Mouse (Mus musculus) hindbrain, embryonic 11.5 days (tissue): Measurements from ENCODE around the gene Pafah1b1. TPM values are rescaled to one million over a fixed set of nuclear protein-coding genes. Genes with fewer than 3 reads are reported as not detected.

Source experiments
- ATAC-seq: fragments of 200-750 bp; cut with Nextera tagmentation; 2 replicates; pipeline ENCODE4 v1.8.0; 2017; ENCODE audit warnings: mild to moderate bottlenecking, moderate TSS enrichment, moderate library complexity; ENCODE audit not compliant: low FRiP score
- DNase-seq: peaks from one replicate; pipeline ENCODE4 v3.0.0-alpha.2; 2015; ENCODE audit warnings: low spot score
- H3K27ac ChIP-seq: fragments of 300-500 bp; sonication (generic); 2 replicates; pipeline ENCODE4 v1.5.1; 2014; ENCODE audit warnings: mild to moderate bottlenecking, low read depth, low read length
- H3K27me3 ChIP-seq: fragments of 300-500 bp; sonication (generic); 2 replicates; pipeline ENCODE4 v1.6.1; 2014; ENCODE audit warnings: mild to moderate bottlenecking, low read length, moderate library complexity, mixed read lengths; ENCODE audit not compliant: control insufficient read depth, insufficient read depth
- H3K36me3 ChIP-seq: fragments of 300-500 bp; sonication (generic); 2 replicates; pipeline ENCODE4 v1.6.1; 2014; ENCODE audit warnings: mild to moderate bottlenecking, low read length, moderate library complexity, mixed read lengths; ENCODE audit not compliant: control insufficient read depth, insufficient read depth
- H3K4me1 ChIP-seq: fragments of 300-500 bp; sonication (generic); replicated peaks from 2 replicates; pipeline ENCODE4 v1.6.1; 2014; ENCODE audit warnings: low read length, mixed read lengths; ENCODE audit not compliant: control insufficient read depth, insufficient read depth
- H3K4me2 ChIP-seq: fragments of 300-500 bp; sonication (generic); replicated peaks from 2 replicates; pipeline ENCODE4 v1.6.1; 2014; ENCODE audit warnings: mild to moderate bottlenecking, low read depth, low read length
- H3K4me3 ChIP-seq: fragments of 300-500 bp; sonication (generic); 2 replicates; pipeline ENCODE4 v1.5.1; 2014; ENCODE audit warnings: low read depth, low read length
- H3K9ac ChIP-seq: fragments of 300-500 bp; sonication (generic); 2 replicates; pipeline ENCODE4 v1.6.1; 2014; ENCODE audit warnings: low read depth, low read length
- H3K9me3 ChIP-seq: fragments of 300-500 bp; sonication (generic); 2 replicates; pipeline ENCODE4 v1.6.1; 2016; ENCODE audit warnings: low read length; ENCODE audit not compliant: control insufficient read depth
- whole genome bisulfite sequencing: fragments of 180-500 bp; shearing (Covaris S2); extraction: QIAGEN DNeasy Blood & Tissue Kit; methylation state at CpG from one replicate; pipeline ENCODE4 v1.1.7; 2014; 5-methylcytosine and 5-hydroxymethylcytosine counted together
- polyA plus RNA-seq: library from polyadenylated mRNA; unstranded; fragments of >200 nt; fragmentation: Nextera tagmentation; extraction: Ambion mirVana; gene quantifications from 2 replicates; pipeline ENCODE4 v1.2.1, GENCODE M21; 2014

Pafah1b1 gene
- polyA plus RNA-seq, 1 experiment from 2014 or later: 118 TPM

DNA sequence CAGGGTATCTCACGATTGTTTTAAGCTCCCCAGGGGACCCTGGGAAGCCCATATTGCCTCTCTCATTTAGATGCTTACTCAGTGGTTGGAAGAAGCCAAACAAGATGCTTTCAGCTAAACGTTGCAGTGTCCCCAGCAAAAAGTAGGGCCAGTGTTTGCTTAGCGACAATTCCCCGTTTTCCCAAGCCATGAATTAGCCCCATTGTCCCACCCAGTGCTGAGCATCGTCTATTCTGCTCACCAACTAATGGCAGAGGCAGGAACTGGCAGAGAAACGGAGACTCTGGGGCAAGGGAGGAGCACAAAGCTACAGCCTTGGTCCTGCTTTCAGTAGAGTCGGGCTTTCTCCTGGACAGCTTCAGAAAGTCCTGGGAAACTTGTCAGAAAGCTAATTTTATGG is 10.4 kb upstream of the Pafah1b1 start:
- H3K9ac ChIP-seq: no peak overlapping the region
- ATAC-seq: no peak
- H3K27ac ChIP-seq: no peak overlapping the region
- no peaks in the 10 kb centered on the region for H3K4me1 ChIP-seq
- no peaks in the 10 kb centered on the region for H3K36me3 ChIP-seq
- H3K4me2 ChIP-seq: no peak overlapping the region
- 17% methylated on average over 7 of the region's 7 CpGs for WGBS
- no peaks in the 10 kb centered on the region for H3K27me3 ChIP-seq
- DNase-seq: no peak
- H3K9me3 ChIP-seq: no peaks in the 10 kb centered on the region
- no peak overlapping the region for H3K4me3 ChIP-seq

DNA sequence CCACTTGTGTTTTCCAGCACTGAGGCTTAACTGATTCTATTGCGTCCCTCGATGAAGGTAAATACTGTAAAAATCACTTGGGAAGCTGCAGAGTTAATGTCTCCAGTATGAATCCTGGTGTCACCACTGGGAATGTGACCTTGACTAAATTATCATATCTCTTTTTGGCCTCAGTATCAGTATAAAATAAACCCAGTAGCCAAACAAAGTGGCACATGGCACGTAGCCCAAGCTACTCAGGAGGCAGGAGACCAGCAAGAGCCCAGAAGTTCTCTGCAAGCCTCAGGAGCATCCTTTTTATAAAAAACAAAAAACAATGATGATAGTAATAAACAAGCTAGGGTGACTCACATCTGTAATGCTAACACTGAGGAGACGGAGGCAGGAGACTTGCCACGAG is 711 bp upstream of the Pafah1b1 start:
- no peak overlapping the region; the same call in 1 of the 2 replicates for H3K9ac ChIP-seq
- no peak overlapping the region for H3K4me3 ChIP-seq

DNA sequence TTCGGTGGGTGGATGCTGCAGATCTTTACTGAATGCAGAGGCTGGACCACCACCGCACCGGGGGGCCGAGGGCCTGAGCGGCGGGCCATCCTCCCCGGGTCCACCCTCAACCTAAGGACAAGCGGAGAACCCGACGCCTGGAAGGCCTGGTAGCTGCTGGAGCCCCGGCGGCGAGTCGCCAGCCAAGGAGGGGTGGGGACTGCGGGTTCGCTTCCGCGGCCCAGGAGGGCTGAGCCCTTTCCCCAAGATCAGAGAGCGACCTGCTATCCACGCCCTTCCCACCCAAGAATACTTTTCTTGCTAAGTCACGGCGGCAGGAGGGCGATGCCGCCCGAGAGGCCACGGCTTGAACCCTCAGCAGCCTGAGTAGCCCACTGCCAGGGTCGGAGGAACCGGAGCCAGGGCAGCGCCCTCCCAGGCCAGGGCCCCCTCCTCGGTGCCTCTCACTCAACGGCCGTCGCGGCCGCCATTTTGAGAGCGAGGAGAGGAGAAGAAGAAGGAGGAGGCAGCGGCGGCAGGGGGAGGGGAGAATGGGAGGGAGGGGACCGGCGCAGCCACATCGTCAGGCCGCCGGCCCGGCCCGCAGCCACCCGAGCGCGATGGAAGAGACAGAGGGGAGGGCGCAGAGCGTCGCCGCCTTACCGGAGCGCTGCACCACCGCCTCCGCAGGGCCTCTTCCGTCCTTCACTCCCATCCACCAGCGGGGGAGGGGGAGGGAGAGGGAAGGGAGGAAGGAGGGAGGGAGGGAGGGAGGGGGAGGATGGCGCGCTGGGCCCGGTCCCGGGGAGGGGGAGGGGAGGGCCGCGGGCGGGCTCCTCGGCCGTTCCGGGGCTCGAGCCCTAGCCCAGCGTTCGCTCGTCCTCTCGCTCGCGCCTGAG is 874 bp downstream of the Pafah1b1 start:
- no peaks in the 10 kb centered on the region for H3K36me3 ChIP-seq
- peak overlapping the region; percentile 98 for H3K9ac ChIP-seq
- peak overlapping the region; percentile 60 for H3K4me2 ChIP-seq
- H3K4me3 ChIP-seq: peak overlapping the region; percentile 90
- H3K4me1 ChIP-seq: no peaks in the 10 kb centered on the region
- ATAC-seq (peak; percentile 83), DNase-seq (peak; percentile 91)
- peak overlapping the region; percentile 99 for H3K27ac ChIP-seq
- no peaks in the 10 kb centered on the region for H3K27me3 ChIP-seq
- no peaks in the 10 kb centered on the region for H3K9me3 ChIP-seq
- WGBS: under 1% methylated on average over 59 of the region's 75 CpGs

More for the DNA sequence above, 711 bp upstream of the Pafah1b1 start:
- DNase-seq (no peak), ATAC-seq (no peak)
- Histone ChIP-seq H3K27me3 (no peaks in the 10 kb centered on the region), H3K9me3 (no peaks in the 10 kb centered on the region), H3K4me1 (no peaks in the 10 kb centered on the region), H3K27ac (no peak overlapping the region), H3K4me2 (no peak overlapping the region), H3K36me3 (no peaks in the 10 kb centered on the region)
- WGBS: 79% methylated on average over 5 of the region's 5 CpGs

DNA sequence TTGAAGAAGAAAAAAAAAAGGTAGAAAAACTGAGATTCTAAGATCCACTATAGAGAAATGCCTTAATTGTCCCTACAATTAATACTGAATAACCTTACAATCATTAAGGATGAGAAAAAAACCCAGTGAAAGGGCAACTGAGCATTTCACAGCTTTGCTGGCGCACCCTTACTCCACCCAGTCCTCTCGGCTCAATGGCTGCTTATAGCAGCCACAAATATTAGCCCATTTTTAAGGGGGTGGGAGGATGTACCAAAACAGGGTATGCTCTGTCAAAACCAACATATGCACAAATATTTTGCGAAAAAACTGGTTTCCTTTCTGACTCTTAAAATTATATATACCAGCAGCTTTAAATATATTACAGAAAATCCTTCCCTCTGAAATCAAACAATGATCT is 2.5 kb downstream of the Pafah1b1 start:
- H3K27me3 ChIP-seq: no peaks in the 10 kb centered on the region
- peak overlapping the region; percentile 44 for H3K4me2 ChIP-seq
- H3K4me3 ChIP-seq: peak overlapping the region; percentile 31
- H3K27ac ChIP-seq: no peak overlapping the region
- no peak for ATAC-seq
- no peaks in the 10 kb centered on the region for H3K9me3 ChIP-seq
- H3K36me3 ChIP-seq: no peaks in the 10 kb centered on the region
- DNase-seq: no peak
- peak overlapping the region; percentile 44; the same call in 1 of the 2 replicates for H3K9ac ChIP-seq
- H3K4me1 ChIP-seq: no peaks in the 10 kb centered on the region
- WGBS: 62% methylated on average over 3 of the region's 3 CpGs

DNA sequence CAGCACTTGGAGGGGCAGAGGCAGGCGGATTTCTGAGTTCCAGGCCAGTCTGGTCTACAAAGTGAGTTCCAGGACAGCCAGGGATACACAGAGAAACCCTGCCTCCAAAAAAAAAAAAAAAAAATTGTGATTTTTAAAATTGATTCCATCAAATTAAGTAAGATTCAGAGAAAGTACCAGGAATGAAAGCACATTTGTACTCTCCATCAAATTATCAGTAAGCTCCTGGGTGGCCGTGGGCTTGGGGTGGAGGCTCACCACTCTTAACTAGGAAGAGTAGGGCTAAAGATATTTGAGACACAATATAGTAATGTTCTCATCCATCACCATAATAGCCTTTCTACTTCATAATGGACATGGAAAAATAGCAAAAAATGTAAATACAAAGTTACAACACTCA is 3.3 kb downstream of the Pafah1b1 start:
- H3K4me3 ChIP-seq: no peak overlapping the region
- no peak overlapping the region for H3K4me2 ChIP-seq
- no peaks in the 10 kb centered on the region for H3K36me3 ChIP-seq
- WGBS: 83% methylated on average over 2 of the region's 2 CpGs
- no peaks in the 10 kb centered on the region for H3K4me1 ChIP-seq
- no peaks in the 10 kb centered on the region for H3K9me3 ChIP-seq
- H3K27me3 ChIP-seq: no peaks in the 10 kb centered on the region
- H3K9ac ChIP-seq: no peak overlapping the region
- ATAC-seq (no peak), DNase-seq (no peak)
- no peak overlapping the region for H3K27ac ChIP-seq

DNA sequence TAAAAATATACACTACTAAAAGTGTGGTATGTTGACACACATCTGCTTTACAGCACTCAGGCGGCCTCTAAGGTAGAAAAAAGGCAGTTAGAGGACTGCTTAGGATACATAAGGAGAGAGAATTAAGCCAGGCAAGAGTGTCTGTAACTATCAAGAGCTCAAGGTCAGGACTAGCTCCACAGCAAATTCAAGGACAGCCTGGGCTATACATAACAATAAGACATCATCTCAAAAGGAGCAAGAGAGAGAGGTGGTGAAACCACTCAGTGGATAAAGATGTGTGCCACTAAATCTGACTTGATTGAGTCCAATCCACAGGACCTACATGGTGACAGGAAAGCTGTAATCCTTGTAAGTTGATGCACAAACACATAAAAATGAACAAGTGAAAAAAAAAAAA is 3.8 kb downstream of the Pafah1b1 start:
- H3K4me2 ChIP-seq: no peak overlapping the region
- H3K36me3 ChIP-seq: no peaks in the 10 kb centered on the region
- no peak overlapping the region for H3K27ac ChIP-seq
- no peak overlapping the region for H3K9ac ChIP-seq
- 85% methylated on average over 1 of the region's 1 CpGs for WGBS
- no peaks in the 10 kb centered on the region for H3K9me3 ChIP-seq
- no peaks in the 10 kb centered on the region for H3K4me1 ChIP-seq
- no peak for ATAC-seq
- no peak for DNase-seq
- no peaks in the 10 kb centered on the region for H3K27me3 ChIP-seq
- no peak overlapping the region for H3K4me3 ChIP-seq

DNA sequence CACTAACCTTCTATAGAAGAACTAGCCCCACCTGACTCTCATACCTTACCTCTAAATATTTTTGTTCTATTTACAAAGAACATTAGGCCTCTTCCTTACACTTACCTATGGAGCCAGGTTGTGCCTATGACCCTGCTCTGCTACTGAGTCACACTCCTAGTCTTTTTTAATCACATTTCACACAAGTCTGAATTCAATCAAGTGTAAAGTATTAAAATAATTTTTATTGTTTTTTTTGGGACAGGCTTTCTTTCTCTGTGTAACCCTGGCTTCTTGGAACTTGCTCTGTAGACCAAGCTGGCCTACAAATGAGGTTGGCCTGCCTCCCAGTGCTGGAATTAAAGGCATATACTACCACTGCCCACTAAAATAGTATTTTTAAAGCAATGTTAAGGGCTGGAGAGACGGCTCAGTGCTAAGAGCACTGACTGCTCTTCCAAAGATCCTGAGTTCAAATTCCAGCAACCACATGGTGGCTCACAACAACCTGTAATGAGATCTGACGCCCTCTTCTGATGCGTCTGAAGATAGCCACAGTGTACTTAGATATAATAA is 8.4 kb downstream of the Pafah1b1 start:
- Histone ChIP-seq H3K4me1 (no peaks in the 10 kb centered on the region), H3K9me3 (no peaks in the 10 kb centered on the region), H3K27ac (no peak overlapping the region), H3K36me3 (no peaks in the 10 kb centered on the region), H3K27me3 (no peaks in the 10 kb centered on the region), H3K4me2 (no peak overlapping the region), H3K9ac (no peak overlapping the region), H3K4me3 (no peak overlapping the region)
- 93% methylated on average over 3 of the region's 3 CpGs for WGBS
- ATAC-seq: no peak
- DNase-seq: no peak

DNA sequence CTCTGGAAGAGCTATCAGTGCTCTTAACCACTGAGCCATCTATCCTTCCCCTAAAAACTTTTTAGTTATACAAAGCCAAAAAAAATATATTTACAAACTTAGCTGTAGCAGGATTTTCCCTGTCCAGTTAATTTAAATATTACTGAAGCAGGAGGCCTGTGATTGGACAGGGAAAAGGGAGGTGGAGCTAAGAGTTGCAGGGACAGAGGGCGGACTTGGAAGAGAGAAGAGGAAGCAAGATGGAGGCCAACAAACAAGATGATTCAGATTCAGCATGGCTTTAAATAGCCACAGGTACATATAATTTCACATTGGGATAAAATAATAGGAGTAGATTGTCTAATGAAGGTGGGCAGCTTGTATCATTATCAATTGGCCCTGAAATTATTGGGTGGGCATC is 13.8 kb downstream of the Pafah1b1 start:
- Histone ChIP-seq H3K4me2 (no peak overlapping the region), H3K4me3 (no peak overlapping the region), H3K9ac (no peak overlapping the region), H3K27ac (no peak overlapping the region), H3K27me3 (no peaks in the 10 kb centered on the region), H3K4me1 (no peaks in the 10 kb centered on the region), H3K36me3 (no peaks in the 10 kb centered on the region), H3K9me3 (no peaks in the 10 kb centered on the region)
- ATAC-seq (no peak), DNase-seq (no peak)
- 95% methylated on average over 1 of the region's 1 CpGs for WGBS

DNA sequence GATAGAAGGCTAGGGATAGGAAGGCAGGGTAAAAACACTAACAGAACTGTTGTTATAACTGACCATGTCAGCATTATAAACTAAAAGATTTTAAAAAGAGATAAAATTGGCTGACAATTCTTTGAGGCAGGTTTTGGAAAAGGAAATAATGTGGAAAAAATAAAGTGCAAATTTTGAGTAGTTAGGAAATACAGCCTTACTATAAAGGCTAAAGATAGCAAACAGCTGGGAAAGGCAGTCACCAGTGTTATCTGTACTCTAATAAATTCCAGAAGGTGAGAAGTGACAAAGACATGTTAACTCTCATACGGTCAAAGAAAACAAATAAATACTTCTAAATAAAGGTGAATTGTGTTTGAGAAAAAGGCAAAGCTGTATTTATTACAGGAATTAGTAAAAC is 15.7 kb downstream of the Pafah1b1 start:
- no peak for ATAC-seq
- Histone ChIP-seq H3K27me3 (no peaks in the 10 kb centered on the region), H3K9me3 (no peaks in the 10 kb centered on the region), H3K4me1 (no peaks in the 10 kb centered on the region), H3K4me3 (no peak overlapping the region), H3K36me3 (no peaks in the 10 kb centered on the region), H3K27ac (no peak overlapping the region), H3K9ac (no peak overlapping the region), H3K4me2 (no peak overlapping the region)
- DNase-seq: no peak
- WGBS: 70% methylated on average over 1 of the region's 1 CpGs
